Mouse (Mus musculus) intestine, embryonic 16.5 days (tissue): Measurements from ENCODE around the gene Capn15. TPM values are rescaled to one million over a fixed set of nuclear protein-coding genes. Genes with fewer than 3 reads are reported as not detected.
A peak's percentile ranks its signal among the peaks of the same experiment; 100 is the strongest.

Experiments used
- ATAC-seq: fragments of 200-750 bp; cut with Nextera tagmentation; 2 replicates; pipeline ENCODE4 v1.8.0; 2017; ENCODE audit warnings: moderate TSS enrichment, moderate library complexity
- H3K27ac ChIP-seq: fragments of 300-500 bp; sonication (generic); 2 replicates; pipeline ENCODE4 v1.5.1; 2014; ENCODE audit warnings: mild to moderate bottlenecking, low read length
- H3K27me3 ChIP-seq: fragments of 300-500 bp; sonication (generic); replicated peaks from 2 replicates; pipeline ENCODE4 v1.6.1; 2014; ENCODE audit warnings: low read length, control low read depth, mixed read lengths; ENCODE audit not compliant: control insufficient read depth, insufficient read depth
- H3K36me3 ChIP-seq: fragments of 300-500 bp; sonication (generic); 2 replicates; pipeline ENCODE4 v1.6.1; 2014; ENCODE audit warnings: low read length, control low read depth; ENCODE audit not compliant: control insufficient read depth, insufficient read depth
- H3K4me1 ChIP-seq: fragments of 300-500 bp; sonication (generic); 2 replicates; pipeline ENCODE4 v1.6.1; 2014; ENCODE audit warnings: low read length, control low read depth, mixed read lengths; ENCODE audit not compliant: control insufficient read depth, insufficient read depth
- H3K4me2 ChIP-seq: fragments of 300-500 bp; sonication (generic); 2 replicates; pipeline ENCODE4 v1.6.1; 2014; ENCODE audit warnings: low read depth, low read length, control low read depth
- H3K4me3 ChIP-seq: fragments of 300-500 bp; sonication (generic); 2 replicates; pipeline ENCODE4 v1.5.1; 2014; ENCODE audit warnings: mild to moderate bottlenecking, low read length
- H3K9ac ChIP-seq: fragments of 300-500 bp; sonication (generic); 2 replicates; pipeline ENCODE4 v1.6.1; 2014; ENCODE audit warnings: low read depth, low read length
- H3K9me3 ChIP-seq: fragments of 300-500 bp; sonication (generic); 2 replicates; pipeline ENCODE4 v1.6.1; 2016; ENCODE audit warnings: low read length, control low read depth; ENCODE audit not compliant: control insufficient read depth
- WGBS: fragments of 180-500 bp; shearing (Covaris S2); extraction: QIAGEN DNeasy Blood & Tissue Kit; methylation state at CpG from one replicate; pipeline ENCODE4 v1.1.7; 2014; 5-methylcytosine and 5-hydroxymethylcytosine counted together
- polyA plus RNA-seq: library from polyadenylated mRNA; unstranded; fragments of >200 nt; fragmentation: Nextera tagmentation; extraction: Ambion mirVana; gene quantifications from 2 replicates; pipeline ENCODE4 v1.2.1, GENCODE M21; 2015

Capn15 gene
- polyA plus RNA-seq, 1 experiment from 2014 or later: 22.3 TPM

DNA sequence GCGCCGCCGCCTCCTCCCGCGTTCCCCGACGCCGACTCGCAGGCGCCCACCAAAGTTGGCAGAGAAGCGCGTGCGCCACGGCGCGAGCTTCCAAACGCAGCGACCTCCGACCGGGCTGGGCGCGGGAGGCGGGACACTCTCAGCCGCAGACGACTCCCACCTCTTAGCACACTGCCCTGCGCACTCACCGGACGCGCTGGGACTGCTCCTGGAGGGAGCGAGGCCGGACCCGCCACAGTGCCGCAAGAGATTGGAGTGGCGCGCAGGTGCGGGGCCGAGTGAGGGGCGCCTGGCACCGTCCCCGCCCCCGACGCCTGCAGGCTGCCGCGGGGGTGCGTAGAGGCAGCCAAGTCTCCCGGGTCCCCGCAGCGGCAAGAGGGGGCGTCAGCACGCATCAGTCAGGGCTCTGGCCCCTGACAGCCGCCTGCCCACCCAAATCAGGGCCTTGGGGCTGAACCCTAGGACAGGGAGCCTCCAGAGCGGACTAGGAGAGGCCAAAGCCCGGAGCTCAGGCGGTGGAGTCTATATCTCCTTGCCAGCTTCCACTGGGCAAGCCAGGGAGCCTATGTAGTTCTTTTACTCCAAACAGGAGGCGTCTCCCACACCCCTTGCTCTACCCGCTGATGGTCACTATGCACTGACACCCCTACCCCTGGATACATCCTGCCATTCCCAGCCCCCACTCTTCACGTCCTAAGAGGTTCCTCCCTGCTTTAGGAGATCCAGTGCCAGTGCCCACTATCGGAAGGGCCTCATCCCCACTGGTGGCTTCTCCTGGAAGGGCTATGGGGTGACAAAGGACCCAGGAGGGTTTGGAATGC lies 33.6 kb downstream of the Capn15 start, which contains the start of gene A930017K11Rik:
Gene A930017K11Rik (minus strand): TSS at position 763 of the 821 bp plus-strand sequence.
- Histone ChIP-seq H3K9ac (peak within 1 kb of the TSS; percentile 55), H3K4me1 (peaks cover 5% of the 10 kb centered on the region; the same call in 1 of the 2 replicates), H3K4me3 (peak within 1 kb of the TSS; percentile 51), H3K27me3 (peaks cover 38% of the 10 kb centered on the region), H3K27ac (no peak within 1 kb of the TSS), H3K36me3 (no peaks in the 10 kb centered on the region), H3K9me3 (no peaks in the 10 kb centered on the region), H3K4me2 (peak within 1 kb of the TSS; percentile 86)
- 1% methylated on average over 58 of the region's 58 CpGs for WGBS
- ATAC-seq: peak; percentile 61

- H3K4me3 ChIP-seq: peak overlapping the region; percentile 51
- no peak overlapping the region for H3K27ac ChIP-seq
- under 1% methylated on average over 33 of the region's 33 CpGs for WGBS
- peaks cover 38% of the 10 kb centered on the region for H3K27me3 ChIP-seq
- H3K4me2 ChIP-seq: peak overlapping the region; percentile 86
- no peaks in the 10 kb centered on the region for H3K9me3 ChIP-seq
- H3K9ac ChIP-seq: peak overlapping the region; percentile 55
- H3K36me3 ChIP-seq: no peaks in the 10 kb centered on the region
- H3K4me1 ChIP-seq: peaks cover 5% of the 10 kb centered on the region; the same call in 1 of the 2 replicates
- ATAC-seq: peak; percentile 26; the same call in 1 of the 2 replicates
These were observed 34.3 kb downstream of the Capn15 start for GRCm38 (mm10) chr17:25951225-25951802.

- H3K9me3 ChIP-seq: no peaks in the 10 kb centered on the region
- H3K36me3 ChIP-seq: no peaks in the 10 kb centered on the region
- no peak overlapping the region for H3K27ac ChIP-seq
- H3K4me2 ChIP-seq: no peak overlapping the region
- H3K4me1 ChIP-seq: peaks cover 5% of the 10 kb centered on the region; the same call in 1 of the 2 replicates
- no peak overlapping the region for H3K4me3 ChIP-seq
- 0 out of 2 replicates have a peak, but pooled peaks have one; percentile 18 for ATAC-seq
- peaks cover 38% of the 10 kb centered on the region for H3K27me3 ChIP-seq
- no peak overlapping the region for H3K9ac ChIP-seq
- WGBS: 0% methylated on average over 2 of the region's 3 CpGs
These were observed 34.9 kb downstream of the Capn15 start for GRCm38 (mm10) chr17:25950706-25951105.

GRCm38 (mm10) chr17:25949981-25950380 lies 35.6 kb downstream of the Capn15 start:
- H3K4me3 ChIP-seq: no peak overlapping the region
- no peak overlapping the region for H3K9ac ChIP-seq
- WGBS: 77% methylated on average over 5 of the region's 5 CpGs
- no peaks in the 10 kb centered on the region for H3K9me3 ChIP-seq
- H3K27me3 ChIP-seq: peaks cover 38% of the 10 kb centered on the region
- peaks cover 5% of the 10 kb centered on the region; the same call in 1 of the 2 replicates for H3K4me1 ChIP-seq
- no peaks in the 10 kb centered on the region for H3K36me3 ChIP-seq
- ATAC-seq: no peak
- H3K27ac ChIP-seq: no peak overlapping the region
- H3K4me2 ChIP-seq: no peak overlapping the region

DNA sequence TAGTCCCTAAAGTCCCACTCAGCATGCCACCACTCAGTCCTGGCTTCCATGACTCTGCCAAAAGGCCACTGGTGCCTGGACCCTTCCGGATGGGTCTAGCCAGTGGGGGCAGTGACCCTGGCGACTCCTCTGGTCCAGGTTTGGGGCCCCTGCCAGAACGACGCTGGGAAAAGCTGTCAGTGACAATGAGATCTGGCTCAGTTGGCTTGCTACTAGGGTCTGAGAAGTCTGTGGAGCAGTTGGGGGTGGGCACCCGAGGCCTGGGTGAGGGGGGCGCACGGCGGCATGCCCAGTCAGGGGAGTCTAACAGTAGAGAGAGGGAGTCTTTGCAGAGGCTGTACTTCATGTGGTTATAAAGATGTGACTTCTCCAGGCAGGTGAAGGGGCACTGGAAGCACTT lies 37.5 kb downstream of the Capn15 start:
- Histone ChIP-seq H3K27ac (no peak overlapping the region), H3K27me3 (peaks cover 31% of the 10 kb centered on the region), H3K4me3 (no peak overlapping the region), H3K9ac (no peak overlapping the region), H3K4me2 (no peak overlapping the region), H3K4me1 (peaks cover 5% of the 10 kb centered on the region; the same call in 1 of the 2 replicates), H3K36me3 (no peaks in the 10 kb centered on the region), H3K9me3 (no peaks in the 10 kb centered on the region)
- no peak for ATAC-seq
- WGBS: 84% methylated on average over 8 of the region's 8 CpGs

- Histone ChIP-seq H3K36me3 (no peaks in the 10 kb centered on the region), H3K27me3 (peaks cover 27% of the 10 kb centered on the region), H3K27ac (no peak overlapping the region), H3K4me2 (no peak overlapping the region), H3K4me1 (peaks cover 8% of the 10 kb centered on the region), H3K4me3 (no peak overlapping the region), H3K9ac (no peak overlapping the region), H3K9me3 (no peaks in the 10 kb centered on the region)
- ATAC-seq: no peak
- WGBS: 91% methylated on average over 4 of the region's 4 CpGs
These were observed 38.0 kb downstream of the Capn15 start for GRCm38 (mm10) chr17:25947576-25947975.

- no peak overlapping the region for H3K9ac ChIP-seq
- no peak overlapping the region for H3K27ac ChIP-seq
- H3K4me1 ChIP-seq: peaks cover 5% of the 10 kb centered on the region
- H3K27me3 ChIP-seq: peaks cover 20% of the 10 kb centered on the region
- 86% methylated on average over 8 of the region's 8 CpGs for WGBS
- no peak for ATAC-seq
- no peak overlapping the region for H3K4me3 ChIP-seq
- no peaks in the 10 kb centered on the region for H3K36me3 ChIP-seq
- no peak overlapping the region for H3K4me2 ChIP-seq
- H3K9me3 ChIP-seq: no peaks in the 10 kb centered on the region
These were observed 38.7 kb downstream of the Capn15 start for GRCm38 (mm10) chr17:25946891-25947290.

DNA sequence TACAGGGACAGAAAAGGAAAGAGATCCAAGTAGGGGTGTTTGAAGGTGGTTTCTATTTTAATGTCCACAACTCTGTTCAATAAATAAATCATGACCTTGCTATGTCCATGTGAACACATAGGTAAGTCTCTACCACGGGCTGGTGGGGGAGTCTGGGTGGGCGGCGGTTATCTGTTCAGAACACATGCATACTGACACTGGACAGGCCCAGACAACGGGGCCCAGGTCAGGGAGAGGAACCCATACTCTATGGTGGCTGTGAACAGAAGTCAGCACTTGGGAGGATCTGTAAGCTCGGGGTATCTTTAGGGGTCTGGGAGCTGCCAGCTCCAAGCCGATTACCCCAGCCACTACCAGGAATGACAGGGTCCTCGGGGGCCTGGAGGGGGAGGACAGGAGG lies 39.2 kb downstream of the Capn15 start:
- Histone ChIP-seq H3K27me3 (peaks cover 14% of the 10 kb centered on the region), H3K4me1 (peaks cover 3% of the 10 kb centered on the region), H3K9me3 (no peaks in the 10 kb centered on the region), H3K4me2 (no peak overlapping the region), H3K4me3 (no peak overlapping the region), H3K36me3 (no peaks in the 10 kb centered on the region), H3K9ac (no peak overlapping the region), H3K27ac (no peak overlapping the region)
- ATAC-seq: no peak
- WGBS: 75% methylated on average over 7 of the region's 7 CpGs

GRCm38 (mm10) chr17:25945517-25946155 lies 40.0 kb downstream of the Capn15 start:
- H3K27me3 ChIP-seq: peaks cover 7% of the 10 kb centered on the region
- no peak overlapping the region for H3K4me3 ChIP-seq
- H3K36me3 ChIP-seq: no peaks in the 10 kb centered on the region
- no peaks in the 10 kb centered on the region for H3K9me3 ChIP-seq
- H3K4me1 ChIP-seq: peaks cover 10% of the 10 kb centered on the region
- H3K27ac ChIP-seq: no peak overlapping the region
- ATAC-seq: no peak
- 72% methylated on average over 9 of the region's 9 CpGs for WGBS
- no peak overlapping the region for H3K4me2 ChIP-seq
- H3K9ac ChIP-seq: no peak overlapping the region; the same call in 1 of the 2 replicates
